Mouse (Mus musculus): Measurements from ENCODE around the gene Nepn.

DNA sequence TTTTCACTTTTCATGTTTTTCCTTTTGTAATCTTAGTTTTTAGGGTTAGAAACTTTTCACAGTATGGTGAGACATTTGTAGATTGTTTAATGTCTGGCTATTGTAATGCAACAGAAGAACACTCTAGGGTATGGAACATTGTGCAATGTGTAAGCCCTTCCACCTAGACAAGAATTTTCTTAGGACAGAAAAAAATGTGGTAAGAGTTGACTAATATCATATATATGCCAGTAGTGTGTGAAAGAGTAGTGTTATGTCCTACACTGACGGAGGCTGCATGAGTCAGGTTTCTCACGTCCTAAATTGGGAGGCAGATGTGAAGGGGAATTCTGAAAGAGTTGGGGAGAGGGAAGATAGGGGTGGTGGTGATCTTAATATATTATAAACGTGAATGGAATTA is 10.9 kb downstream of the Nepn start:
- TF ChIP-seq CTCF (IDR thresholded peaks at IDR 0.05; ENCODE audit: low read depth) (no peak), EP300 (optimal IDR thresholded peaks at IDR 0.05) (no peak)
